Mouse (Mus musculus): ENCODE results near the gene 4833439L19Rik. TPM values are rescaled to one million over a fixed set of nuclear protein-coding genes. Genes with fewer than 3 reads are reported as not detected.
"Not testable (repeated sequence)": the region's sequence is repeated elsewhere in the genome, so short reads cannot be mapped to it uniquely, and the experiment has no call there.

Gene 4833439L19Rik
- 136 and 137 TPM in 2 replicates for polyA plus RNA-seq (2015; fragmentation: Nextera tagmentation; extraction: Ambion mirVana)

DNA sequence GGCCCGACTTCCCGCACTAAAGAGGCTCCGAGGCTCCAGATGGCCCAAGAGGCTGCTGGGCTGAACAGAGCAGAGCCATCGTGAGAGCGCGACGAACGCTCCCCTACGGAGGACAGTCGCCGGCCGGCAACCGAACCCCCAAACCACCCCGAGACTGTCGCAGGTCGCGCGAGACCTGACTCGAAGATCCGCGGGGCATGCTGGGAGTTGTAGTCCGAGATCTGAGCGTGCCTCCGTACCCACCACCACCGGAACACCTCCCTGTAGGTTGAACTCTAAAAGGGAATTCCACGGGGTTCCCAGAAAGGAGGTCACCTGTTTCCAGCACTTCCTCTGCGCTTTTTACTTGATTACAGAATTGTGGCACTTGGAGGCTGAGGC lies at the start of gene 4833439L19Rik:
4833439L19Rik (minus strand) TSS at position 235 of the 381 bp plus-strand sequence.
- Histone ChIP-seq H3K36me3 (ENCODE audit: control insufficient read depth, insufficient read depth) (peaks cover 10% of the 10 kb centered on the region), H3K27ac (ENCODE audit: low read length) (peak within 1 kb of the TSS; percentile 62), H3K4me3 (ENCODE audit: low read length) (peak within 1 kb of the TSS; percentile 66), H3K9me3 (replicated peaks; ENCODE audit: control insufficient read depth, low read length) (no peaks in the 10 kb centered on the region), H3K27me3 (ENCODE audit: control insufficient read depth, insufficient read depth, low read length) (no peaks in the 10 kb centered on the region), H3K4me1 (ENCODE audit: control insufficient read depth, insufficient read depth, low read length) (peaks cover 7% of the 10 kb centered on the region), H3K9ac (ENCODE audit: low read length) (peak within 1 kb of the TSS; percentile 83), H3K4me2 (ENCODE audit: low read depth, low read length) (peak within 1 kb of the TSS; percentile 74)
- peak; percentile 97 for ATAC-seq (replicated peaks; ENCODE audit: extremely low read depth, insufficient read depth, low FRiP score)
- WGBS, result under 1% methylated on average over 27 of the region's 27 CpGs

DNA sequence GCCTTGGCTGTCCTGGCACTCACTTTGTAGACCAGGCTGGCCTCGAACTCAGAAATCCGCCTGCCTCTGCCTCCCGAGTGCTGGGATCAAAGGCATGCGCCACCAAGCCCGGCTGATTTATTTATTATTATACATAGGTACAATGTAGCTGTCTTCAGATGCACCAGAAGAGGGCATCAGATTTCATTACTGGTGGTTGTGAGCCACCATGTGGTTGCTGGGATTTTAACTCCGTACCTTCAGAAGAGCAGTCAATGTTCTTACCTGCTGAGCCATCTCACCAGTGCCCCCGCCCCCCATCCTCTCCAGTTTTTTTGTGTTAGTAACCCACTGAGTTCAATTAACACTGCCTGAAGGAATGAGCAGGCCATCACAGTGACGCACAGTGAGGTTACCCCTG lies 47.9 kb upstream of the 4833439L19Rik start:
- not testable (repeated sequence) for ATAC-seq (replicated peaks; ENCODE audit: extremely low read depth, insufficient read depth, low FRiP score); H3K27me3 ChIP-seq (ENCODE audit: control insufficient read depth, insufficient read depth, low read length); H3K27ac ChIP-seq (ENCODE audit: low read length); H3K4me2 ChIP-seq (ENCODE audit: low read depth, low read length); H3K36me3 ChIP-seq (ENCODE audit: control insufficient read depth, insufficient read depth); H3K4me3 ChIP-seq (ENCODE audit: low read length); H3K9me3 ChIP-seq (replicated peaks; ENCODE audit: control insufficient read depth, low read length); H3K9ac ChIP-seq (ENCODE audit: low read length)
- H3K4me1 ChIP-seq (ENCODE audit: control insufficient read depth, insufficient read depth, low read length), result peaks cover 14% of the 10 kb centered on the region
- 83% methylated on average over 8 of the region's 8 CpGs for WGBS

DNA sequence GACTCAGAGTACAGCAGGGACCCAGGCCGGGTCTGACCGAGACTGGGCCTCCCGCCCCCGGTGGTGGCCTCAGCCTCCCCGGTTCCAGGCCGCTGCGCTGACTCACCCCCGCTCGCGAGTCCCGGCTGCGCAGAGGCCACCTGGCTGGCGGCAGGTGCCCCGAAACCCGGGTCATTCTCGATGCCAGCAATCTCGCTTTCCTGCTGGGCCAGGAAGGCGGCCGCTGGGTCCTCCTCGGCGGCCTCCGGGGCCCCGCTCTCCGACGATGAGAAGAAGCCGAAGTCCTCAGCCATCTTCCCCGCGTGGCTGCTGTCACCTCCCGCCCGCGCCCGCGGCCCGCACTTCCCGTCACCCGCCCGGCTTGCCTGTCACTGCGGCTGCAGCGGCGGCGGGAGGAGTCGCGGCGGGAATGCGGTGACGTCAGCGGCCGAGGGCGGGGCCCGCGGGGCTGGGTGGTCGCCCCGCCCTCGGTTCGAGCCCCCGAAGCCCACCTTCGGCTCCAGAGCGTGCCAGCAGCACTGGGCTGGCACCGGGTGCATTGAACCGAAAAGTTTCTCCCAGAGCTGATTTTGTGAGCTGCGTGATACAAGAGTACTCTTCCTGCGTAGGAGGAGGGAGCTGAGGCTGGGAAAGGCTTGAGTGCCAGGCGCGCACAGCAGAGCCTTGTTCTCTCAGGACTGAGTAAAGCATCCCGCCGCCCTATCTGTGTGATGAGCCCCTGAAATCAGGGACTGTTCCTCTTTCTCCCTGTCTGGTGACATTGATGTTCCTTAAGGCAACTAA lies 45.9 kb upstream of the 4833439L19Rik start, which contains the start of gene Cltb:
Cltb (minus strand) TSS at position 373 of the 783 bp plus-strand sequence.
- H3K9me3 ChIP-seq (replicated peaks; ENCODE audit: control insufficient read depth, low read length), result no peaks in the 10 kb centered on the region
- ATAC-seq (replicated peaks; ENCODE audit: extremely low read depth, insufficient read depth, low FRiP score), result peak; percentile 77
- no peaks in the 10 kb centered on the region for H3K27me3 ChIP-seq (ENCODE audit: control insufficient read depth, insufficient read depth, low read length)
- H3K36me3 ChIP-seq (ENCODE audit: control insufficient read depth, insufficient read depth), result no peaks in the 10 kb centered on the region
- WGBS, result under 1% methylated on average over 66 of the region's 66 CpGs
- peak within 1 kb of the TSS; percentile 79 for H3K4me3 ChIP-seq (ENCODE audit: low read length)
- peaks cover 14% of the 10 kb centered on the region for H3K4me1 ChIP-seq (ENCODE audit: control insufficient read depth, insufficient read depth, low read length)
- H3K4me2 ChIP-seq (ENCODE audit: low read depth, low read length), result peak within 1 kb of the TSS; percentile 84
- H3K27ac ChIP-seq (ENCODE audit: low read length), result peak within 1 kb of the TSS; percentile 52
- H3K9ac ChIP-seq (ENCODE audit: low read length), result peak within 1 kb of the TSS; percentile 83

DNA sequence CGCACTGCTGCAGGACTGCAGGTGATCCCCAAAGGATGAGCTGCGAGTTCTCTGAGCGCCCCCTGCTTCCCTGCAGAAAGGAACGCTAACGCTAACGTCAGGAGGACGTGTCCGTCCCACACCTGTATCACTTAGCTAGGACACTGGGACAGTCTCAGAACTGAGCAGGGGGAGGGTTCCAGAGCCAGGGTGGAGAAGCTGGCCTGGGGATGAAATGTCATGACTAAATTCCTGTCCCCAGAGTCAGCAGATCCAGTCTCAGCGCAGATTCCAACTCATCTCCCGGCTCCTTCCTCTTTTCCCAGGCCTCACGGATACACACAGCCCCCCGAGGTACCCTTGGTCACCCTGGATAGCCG lies 45.4 kb upstream of the 4833439L19Rik start:
- 18% methylated on average over 12 of the region's 13 CpGs for WGBS
- H3K9me3 ChIP-seq (replicated peaks; ENCODE audit: control insufficient read depth, low read length), result no peaks in the 10 kb centered on the region
- peak overlapping the region; percentile 83 for H3K9ac ChIP-seq (ENCODE audit: low read length)
- no peaks in the 10 kb centered on the region for H3K27me3 ChIP-seq (ENCODE audit: control insufficient read depth, insufficient read depth, low read length)
- H3K4me1 ChIP-seq (ENCODE audit: control insufficient read depth, insufficient read depth, low read length), result peaks cover 14% of the 10 kb centered on the region
- H3K4me3 ChIP-seq (ENCODE audit: low read length), result peak overlapping the region; percentile 79
- ATAC-seq (replicated peaks; ENCODE audit: extremely low read depth, insufficient read depth, low FRiP score), result peak; percentile 23
- peak overlapping the region; percentile 84 for H3K4me2 ChIP-seq (ENCODE audit: low read depth, low read length)
- peak overlapping the region; percentile 52 for H3K27ac ChIP-seq (ENCODE audit: low read length)
- no peaks in the 10 kb centered on the region for H3K36me3 ChIP-seq (ENCODE audit: control insufficient read depth, insufficient read depth)

DNA sequence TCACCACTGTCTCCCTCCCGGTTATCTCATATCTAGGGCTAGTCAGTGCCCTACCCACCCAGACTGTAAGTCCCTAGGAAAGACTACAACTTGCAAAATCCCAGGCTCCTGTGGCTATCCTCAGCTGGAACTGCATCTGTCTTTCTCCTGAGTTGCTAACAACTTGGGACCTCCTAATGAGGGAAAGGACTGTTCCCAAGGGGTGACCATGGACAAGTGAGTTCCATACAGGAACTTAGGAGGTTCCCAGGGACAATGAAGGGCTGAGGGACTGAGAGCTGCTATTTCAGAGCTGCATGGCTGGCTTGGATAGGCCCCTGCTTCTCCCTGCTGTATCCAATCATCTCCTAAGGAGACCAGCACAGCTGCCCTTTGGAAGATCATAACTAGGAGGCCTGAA lies 44.1 kb upstream of the 4833439L19Rik start:
- H3K27me3 ChIP-seq (ENCODE audit: control insufficient read depth, insufficient read depth, low read length), result no peaks in the 10 kb centered on the region
- no peak overlapping the region for H3K27ac ChIP-seq (ENCODE audit: low read length)
- no peak overlapping the region; the same call in 1 of the 2 replicates for H3K9ac ChIP-seq (ENCODE audit: low read length)
- H3K4me3 ChIP-seq (ENCODE audit: low read length), result no peak overlapping the region
- H3K36me3 ChIP-seq (ENCODE audit: control insufficient read depth, insufficient read depth), result no peaks in the 10 kb centered on the region
- H3K4me1 ChIP-seq (ENCODE audit: control insufficient read depth, insufficient read depth, low read length), result peaks cover 14% of the 10 kb centered on the region
- WGBS, result 23% methylated on average over 1 of the region's 1 CpGs
- no peak overlapping the region for H3K4me2 ChIP-seq (ENCODE audit: low read depth, low read length)
- H3K9me3 ChIP-seq (replicated peaks; ENCODE audit: control insufficient read depth, low read length), result no peaks in the 10 kb centered on the region
- ATAC-seq (replicated peaks; ENCODE audit: extremely low read depth, insufficient read depth, low FRiP score), result no peak

DNA sequence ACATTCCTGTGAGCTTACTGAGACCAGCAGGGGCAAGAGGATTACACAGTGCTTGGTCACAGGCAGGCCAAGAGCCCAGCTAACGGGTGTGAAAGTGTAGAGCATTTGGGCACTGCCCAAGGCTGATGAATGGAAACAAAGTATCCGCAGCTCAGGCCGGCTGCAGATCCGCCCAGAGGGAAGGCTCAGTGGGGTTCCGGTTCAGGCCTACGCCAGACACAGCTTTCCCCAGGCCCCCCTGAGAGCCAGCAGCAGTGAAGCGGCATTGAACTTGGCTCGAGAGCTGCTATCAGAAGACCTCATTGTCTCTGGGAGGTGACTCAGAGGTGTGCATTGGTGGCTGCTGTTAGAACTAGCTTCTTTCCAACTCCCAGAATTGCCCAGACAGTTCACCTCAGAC lies 43.4 kb upstream of the 4833439L19Rik start:
- no peak overlapping the region for H3K27ac ChIP-seq (ENCODE audit: low read length)
- H3K4me1 ChIP-seq (ENCODE audit: control insufficient read depth, insufficient read depth, low read length), result peaks cover 14% of the 10 kb centered on the region
- H3K9me3 ChIP-seq (replicated peaks; ENCODE audit: control insufficient read depth, low read length), result no peaks in the 10 kb centered on the region
- no peaks in the 10 kb centered on the region for H3K27me3 ChIP-seq (ENCODE audit: control insufficient read depth, insufficient read depth, low read length)
- H3K9ac ChIP-seq (ENCODE audit: low read length), result peak overlapping the region; percentile 50; the same call in 1 of the 2 replicates
- H3K4me2 ChIP-seq (ENCODE audit: low read depth, low read length), result no peak overlapping the region
- WGBS, result 28% methylated on average over 8 of the region's 8 CpGs
- no peak; the same call in 1 of the 2 replicates for ATAC-seq (replicated peaks; ENCODE audit: extremely low read depth, insufficient read depth, low FRiP score)
- no peaks in the 10 kb centered on the region for H3K36me3 ChIP-seq (ENCODE audit: control insufficient read depth, insufficient read depth)
- no peak overlapping the region for H3K4me3 ChIP-seq (ENCODE audit: low read length)

DNA sequence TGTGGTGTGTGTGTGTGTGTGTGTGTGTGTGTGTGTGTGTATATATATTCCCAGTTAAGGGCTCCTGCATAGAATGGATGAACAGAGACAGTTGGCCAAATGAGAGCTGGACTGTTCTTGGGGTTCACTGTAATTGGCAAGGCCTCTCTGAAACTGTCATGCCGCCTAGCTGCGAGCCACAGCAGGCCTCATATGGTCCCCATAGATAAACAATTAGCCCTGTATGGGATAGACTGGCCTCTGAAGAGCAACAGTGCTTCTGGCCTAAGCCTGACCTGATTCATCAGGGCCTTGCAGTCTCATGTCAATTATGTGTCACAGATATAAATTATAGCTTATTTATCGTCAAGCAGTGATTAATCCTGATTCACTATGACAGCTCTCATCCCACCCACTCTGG lies 42.8 kb upstream of the 4833439L19Rik start:
- H3K9ac ChIP-seq (ENCODE audit: low read length), result no peak overlapping the region
- no peak overlapping the region for H3K27ac ChIP-seq (ENCODE audit: low read length)
- H3K36me3 ChIP-seq (ENCODE audit: control insufficient read depth, insufficient read depth), result no peaks in the 10 kb centered on the region
- H3K4me2 ChIP-seq (ENCODE audit: low read depth, low read length), result no peak overlapping the region
- H3K4me1 ChIP-seq (ENCODE audit: control insufficient read depth, insufficient read depth, low read length), result peaks cover 14% of the 10 kb centered on the region
- no peak for ATAC-seq (replicated peaks; ENCODE audit: extremely low read depth, insufficient read depth, low FRiP score)
- WGBS, result 82% methylated on average over 3 of the region's 3 CpGs
- H3K27me3 ChIP-seq (ENCODE audit: control insufficient read depth, insufficient read depth, low read length), result no peaks in the 10 kb centered on the region
- no peak overlapping the region for H3K4me3 ChIP-seq (ENCODE audit: low read length)
- no peaks in the 10 kb centered on the region for H3K9me3 ChIP-seq (replicated peaks; ENCODE audit: control insufficient read depth, low read length)

DNA sequence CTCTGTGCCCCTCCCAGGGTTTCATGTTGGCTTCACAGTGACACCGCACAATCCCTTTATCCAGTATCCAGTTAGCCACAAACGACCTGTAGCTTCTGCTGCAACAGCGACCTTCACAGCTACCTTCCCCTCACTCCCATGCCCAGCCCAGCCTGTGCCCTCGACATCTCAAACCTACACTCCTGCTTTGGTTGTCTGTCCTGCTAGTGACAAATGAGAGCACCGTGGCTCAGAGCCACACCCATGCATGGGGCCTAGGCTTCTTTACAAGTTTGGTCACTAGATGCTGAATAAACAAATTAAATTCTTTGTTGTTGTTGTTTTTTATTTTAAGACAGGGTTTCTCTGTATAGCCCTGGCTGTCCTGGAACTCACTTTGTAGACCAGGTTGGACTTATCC lies 42.0 kb upstream of the 4833439L19Rik start:
- no peaks in the 10 kb centered on the region for H3K36me3 ChIP-seq (ENCODE audit: control insufficient read depth, insufficient read depth)
- H3K9ac ChIP-seq (ENCODE audit: low read length), result no peak overlapping the region
- H3K4me1 ChIP-seq (ENCODE audit: control insufficient read depth, insufficient read depth, low read length), result peaks cover 14% of the 10 kb centered on the region
- no peak overlapping the region for H3K27ac ChIP-seq (ENCODE audit: low read length)
- ATAC-seq (replicated peaks; ENCODE audit: extremely low read depth, insufficient read depth, low FRiP score), result no peak
- no peak overlapping the region for H3K4me3 ChIP-seq (ENCODE audit: low read length)
- H3K9me3 ChIP-seq (replicated peaks; ENCODE audit: control insufficient read depth, low read length), result no peaks in the 10 kb centered on the region
- no peaks in the 10 kb centered on the region for H3K27me3 ChIP-seq (ENCODE audit: control insufficient read depth, insufficient read depth, low read length)
- whole genome bisulfite sequencing, result 63% methylated on average over 5 of the region's 5 CpGs
- H3K4me2 ChIP-seq (ENCODE audit: low read depth, low read length), result no peak overlapping the region

DNA sequence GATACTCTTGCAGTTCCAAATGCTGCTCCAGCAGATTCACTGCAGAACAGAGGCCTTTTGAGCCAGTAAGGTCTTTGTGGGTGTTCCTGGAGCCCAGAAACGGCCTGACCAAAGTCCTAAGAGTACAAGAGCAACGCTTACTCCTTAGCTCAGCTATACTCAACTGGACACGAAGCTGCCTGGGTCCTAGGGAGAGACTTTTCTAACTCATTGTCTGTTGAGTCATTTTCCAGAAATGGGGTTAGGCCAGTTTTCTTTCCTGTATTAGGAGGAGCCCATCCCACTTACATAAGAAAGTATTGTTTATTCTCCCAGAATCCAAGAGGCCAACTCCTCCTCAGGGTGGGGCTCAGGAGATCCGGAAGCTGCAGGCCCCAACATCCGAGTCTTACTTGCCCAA lies 40.2 kb upstream of the 4833439L19Rik start:
- no peak overlapping the region for H3K27ac ChIP-seq (ENCODE audit: low read length)
- H3K9me3 ChIP-seq (replicated peaks; ENCODE audit: control insufficient read depth, low read length), result no peaks in the 10 kb centered on the region
- H3K4me2 ChIP-seq (ENCODE audit: low read depth, low read length), result no peak overlapping the region
- WGBS, result 69% methylated on average over 5 of the region's 5 CpGs
- no peak for ATAC-seq (replicated peaks; ENCODE audit: extremely low read depth, insufficient read depth, low FRiP score)
- no peaks in the 10 kb centered on the region for H3K27me3 ChIP-seq (ENCODE audit: control insufficient read depth, insufficient read depth, low read length)
- peaks cover 9% of the 10 kb centered on the region for H3K4me1 ChIP-seq (ENCODE audit: control insufficient read depth, insufficient read depth, low read length)
- no peak overlapping the region for H3K9ac ChIP-seq (ENCODE audit: low read length)
- no peaks in the 10 kb centered on the region for H3K36me3 ChIP-seq (ENCODE audit: control insufficient read depth, insufficient read depth)
- no peak overlapping the region for H3K4me3 ChIP-seq (ENCODE audit: low read length)

Measured in heart, embryonic 16.5 days (tissue).